Mouse (Mus musculus) cerebellum, adult 11-12 months (tissue): Measurements from ENCODE around the gene Olfr1124.
"Not testable (repeated sequence)": the region's sequence is repeated elsewhere in the genome, so short reads cannot be mapped to it uniquely, and the experiment has no call there.

Source experiments
- DNase-seq: peaks from one replicate; pipeline ENCODE4 v3.0.0; 2022

Gene Olfr1124

DNA sequence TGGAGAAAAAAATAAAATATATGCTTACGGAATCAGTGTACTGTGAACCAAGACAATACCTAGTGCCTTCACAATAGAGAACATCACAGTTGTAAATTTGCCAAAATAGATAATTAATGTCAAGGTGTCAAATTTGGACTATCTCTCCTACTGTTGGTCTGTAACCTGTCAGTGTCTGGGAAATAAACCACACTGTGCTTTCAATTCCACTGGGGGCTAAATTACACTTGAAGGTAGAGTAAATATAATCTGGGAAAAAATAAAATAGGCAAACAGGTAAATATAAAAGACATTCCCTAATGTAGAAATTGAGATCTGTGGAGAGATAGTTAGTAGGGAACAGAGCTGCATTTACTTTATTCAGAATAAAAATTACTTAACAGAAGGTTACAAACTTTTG is at the start of gene Olfr1124:
Olfr1124 (plus strand) TSS at position 301 of the 400 bp plus-strand sequence.
- no peak for DNase-seq

- no peak for DNase-seq
Observed at GRCm38 (mm10) chr2:87383935-87384334, 46.1 kb upstream of the Olfr1124 start.

GRCm38 (mm10) chr2:87385549-87385948 is 44.5 kb upstream of the Olfr1124 start, which contains the start of gene Olfr1122:
Gene Olfr1122 (plus strand): TSS chr2:87385849.
- DNase-seq: no peak

DNA sequence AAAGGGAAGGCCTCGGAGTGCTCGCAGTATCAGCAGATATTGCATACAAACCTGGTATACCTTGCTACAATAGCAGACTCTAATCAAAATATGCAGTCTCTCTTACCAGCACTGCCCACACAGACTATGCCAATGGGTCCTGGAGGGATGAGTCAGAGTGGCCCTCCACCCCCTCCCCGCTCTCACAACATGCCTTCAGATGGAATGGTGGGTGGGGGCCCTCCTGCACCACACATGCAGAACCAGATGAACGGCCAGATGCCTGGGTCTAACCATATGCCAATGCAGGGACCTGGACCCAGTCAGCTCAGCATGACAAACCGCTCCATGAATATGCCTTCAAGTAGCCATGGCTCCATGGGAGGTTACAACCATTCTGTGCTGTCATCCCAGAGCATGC is 36.5 kb upstream of the Olfr1124 start:
- not testable (repeated sequence) for DNase-seq

GRCm38 (mm10) chr2:87394686-87395085 is 35.4 kb upstream of the Olfr1124 start:
- not testable (repeated sequence) for DNase-seq

DNA sequence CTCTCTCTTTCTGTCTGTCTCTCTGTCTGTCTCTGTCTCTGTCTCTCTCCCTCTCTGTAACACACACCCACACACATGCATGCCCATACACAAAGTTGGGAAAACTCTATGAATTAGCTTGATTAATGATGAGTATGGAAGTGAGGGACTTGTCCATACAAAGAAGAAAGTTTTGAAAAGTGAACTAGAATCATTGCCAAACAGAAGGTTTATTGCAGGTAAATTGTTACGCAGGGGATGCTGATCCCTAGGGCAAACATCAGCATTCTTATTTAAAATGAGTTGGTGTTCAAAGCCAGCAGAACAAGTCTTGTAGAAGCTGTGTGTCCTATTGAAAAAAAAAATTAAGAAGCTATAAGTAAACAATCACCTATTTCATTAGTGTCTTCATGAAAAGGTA is 13.7 kb upstream of the Olfr1124 start, which contains the start of gene Olfr1123:
Olfr1123 (plus strand) TSS at position 301 of the 400 bp plus-strand sequence.
- DNase-seq: no peak

GRCm38 (mm10) chr2:87437731-87438130 is 7.7 kb downstream of the Olfr1124 start:
- DNase-seq: no peak

GRCm38 (mm10) chr2:87453662-87454061 is 23.6 kb downstream of the Olfr1124 start, which contains the start of gene Olfr1126:
Gene Olfr1126 (plus strand): TSS chr2:87453962.
- DNase-seq: no peak

DNA sequence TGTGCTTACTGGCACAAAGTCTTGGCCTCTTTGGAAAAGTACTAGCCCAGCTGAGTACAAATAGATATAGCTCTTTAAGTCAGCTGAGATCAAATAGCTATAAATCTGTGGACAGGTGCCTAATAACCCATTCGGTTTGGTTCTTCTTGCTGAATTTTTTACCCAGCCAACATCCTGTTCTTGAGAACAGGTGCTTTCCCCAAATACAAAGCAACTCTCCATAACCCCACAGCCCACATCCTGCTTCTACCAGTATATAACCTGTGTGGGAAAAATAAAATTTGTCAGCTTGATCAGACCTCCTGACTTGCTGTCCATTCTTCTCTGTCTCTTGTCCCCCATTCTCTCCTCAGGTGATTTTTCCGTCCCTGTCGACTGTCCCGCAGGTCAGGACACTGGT is 31.7 kb downstream of the Olfr1124 start:
- DNase-seq: no peak

DNA sequence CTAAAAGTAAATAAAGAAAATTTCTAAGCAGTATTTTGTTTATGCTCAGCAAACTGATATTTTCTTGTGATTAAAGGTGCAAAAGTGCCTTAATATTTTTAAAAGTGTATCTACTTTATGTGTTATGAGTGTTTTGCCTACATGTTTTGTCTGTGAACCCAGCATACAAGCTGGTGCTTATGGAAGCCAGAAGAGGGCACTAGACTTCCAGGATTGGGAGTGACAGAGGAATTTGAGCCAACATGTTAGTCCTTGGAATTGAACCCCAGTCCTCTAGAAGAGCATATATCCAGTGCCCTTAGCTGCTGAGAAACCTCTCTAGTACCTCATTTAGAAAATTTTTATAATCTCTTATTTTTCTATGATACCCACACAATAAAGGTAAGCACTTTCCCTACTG is 50.1 kb downstream of the Olfr1124 start:
- no peak for DNase-seq

- DNase-seq: no peak
Observed at GRCm38 (mm10) chr2:87481158-87481557, 51.1 kb downstream of the Olfr1124 start.

- no peak for DNase-seq
Observed at GRCm38 (mm10) chr2:87482276-87482675, 52.2 kb downstream of the Olfr1124 start.
